Mouse (Mus musculus): Measurements from ENCODE around the gene Fut11.

Gene Fut11

DNA sequence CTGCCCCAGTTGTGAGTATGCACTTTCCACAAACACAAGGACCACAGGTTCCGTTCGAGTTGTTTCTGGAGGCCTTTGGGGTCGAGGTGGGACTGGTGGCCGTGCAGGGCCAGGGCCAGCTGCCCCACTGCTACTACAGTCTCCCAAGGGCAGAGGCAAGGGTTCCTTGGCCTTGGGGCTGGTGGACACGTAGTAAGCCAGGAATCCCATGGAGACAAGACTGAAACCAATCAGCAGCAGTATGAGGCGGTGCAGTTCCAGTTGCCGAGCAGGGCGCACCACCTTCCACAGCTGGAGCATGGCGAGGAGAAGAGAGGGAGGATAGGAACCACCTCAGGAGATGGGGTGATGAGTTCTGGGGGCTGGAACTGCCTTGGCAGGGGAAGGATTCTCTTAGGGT is 35.1 kb downstream of the Fut11 start:
- TF ChIP-seq GATA4 (IDR thresholded peaks at IDR 0.05; ENCODE audit: insufficient replicate concordance, low read length) = no peak

DNA sequence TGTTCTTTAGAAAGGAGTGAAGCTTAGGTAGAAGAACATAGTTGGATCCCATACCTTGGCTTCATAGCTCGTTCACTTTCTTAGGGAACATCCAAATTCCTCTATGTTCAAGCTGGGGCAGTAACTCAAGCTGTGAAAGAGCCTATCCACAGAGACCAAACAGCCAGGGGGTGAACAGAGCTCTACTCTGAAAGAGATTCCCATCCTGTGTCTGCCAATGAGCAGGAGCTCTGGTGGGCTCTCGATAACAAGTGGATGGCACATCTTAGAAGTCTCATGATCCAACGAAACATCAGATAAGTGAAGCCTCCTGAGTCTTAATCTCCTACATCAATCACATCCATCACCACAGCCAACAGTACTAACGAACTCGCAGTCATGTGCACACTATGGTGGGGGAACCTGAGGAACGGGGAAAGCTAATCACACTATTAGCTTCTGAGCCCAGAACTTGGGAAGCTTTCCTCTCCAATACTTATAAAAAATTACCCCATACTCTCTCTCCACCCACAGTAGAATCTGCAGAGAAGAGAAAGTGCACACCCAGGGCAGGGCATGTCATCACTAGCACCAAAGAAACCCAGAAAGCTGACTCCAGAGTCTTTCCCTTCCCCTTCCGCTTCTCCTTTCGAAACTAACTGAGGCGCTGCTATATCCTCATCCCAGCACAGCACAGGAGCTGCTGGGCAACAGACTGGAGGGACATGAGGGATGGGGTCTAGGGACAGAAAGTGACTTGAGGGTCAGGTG is 36.3 kb downstream of the Fut11 start:
- no peak for TF ChIP-seq GATA4 (IDR thresholded peaks at IDR 0.05; ENCODE audit: insufficient replicate concordance, low read length)

- peak; percentile 79 for TF ChIP-seq GATA4 (IDR thresholded peaks at IDR 0.05; ENCODE audit: insufficient replicate concordance, low read length)
Measured at GRCm38 (mm10) chr14:20733041-20733951, 38.5 kb downstream of the Fut11 start.

DNA sequence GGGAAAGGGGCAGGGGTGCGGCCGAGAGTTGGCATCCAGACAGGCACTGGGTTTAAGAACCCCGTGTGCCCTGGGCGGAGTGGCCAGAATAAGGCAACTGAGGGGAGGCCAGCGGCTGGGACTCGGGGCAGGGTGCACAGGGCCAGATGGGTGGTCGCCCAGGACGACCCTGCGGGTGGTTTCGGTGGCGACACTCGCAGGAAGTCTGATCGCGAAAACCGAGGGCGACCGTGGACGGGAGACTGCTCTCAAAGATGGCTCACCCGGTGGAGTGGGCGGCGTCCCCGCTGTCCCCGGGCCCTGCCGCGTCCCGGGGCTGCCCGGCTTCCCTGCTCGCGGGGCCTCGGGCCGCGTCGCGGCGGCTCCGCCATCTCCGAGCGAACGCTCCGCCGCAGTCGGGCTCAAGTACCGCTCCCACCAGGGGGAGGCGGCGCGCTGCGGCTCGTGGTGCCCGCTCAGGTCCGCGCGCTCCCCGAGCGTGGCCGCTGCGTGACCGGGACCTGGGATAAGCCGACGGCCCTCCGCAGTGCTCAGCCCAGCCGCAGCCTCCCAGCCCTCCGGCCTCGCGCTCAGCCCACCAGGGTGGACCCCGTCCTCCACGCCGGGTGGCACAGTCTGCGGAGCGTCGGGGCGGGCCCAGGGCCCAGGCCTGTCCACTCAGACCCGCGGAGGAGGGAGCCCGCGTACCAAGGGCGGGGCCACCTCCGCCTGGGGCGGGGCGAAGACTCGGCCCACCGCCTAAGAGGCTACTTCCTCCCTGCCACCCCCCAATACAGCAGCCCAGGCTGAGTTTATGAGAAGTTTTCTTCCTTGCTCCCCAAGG is 39.4 kb downstream of the Fut11 start, which contains the start of gene Ndst2:
Gene Ndst2, minus strand, starts transcription at position 611 of the 823 bp plus-strand sequence.
- no peak for TF ChIP-seq GATA4 (IDR thresholded peaks at IDR 0.05; ENCODE audit: insufficient replicate concordance, low read length)

DNA sequence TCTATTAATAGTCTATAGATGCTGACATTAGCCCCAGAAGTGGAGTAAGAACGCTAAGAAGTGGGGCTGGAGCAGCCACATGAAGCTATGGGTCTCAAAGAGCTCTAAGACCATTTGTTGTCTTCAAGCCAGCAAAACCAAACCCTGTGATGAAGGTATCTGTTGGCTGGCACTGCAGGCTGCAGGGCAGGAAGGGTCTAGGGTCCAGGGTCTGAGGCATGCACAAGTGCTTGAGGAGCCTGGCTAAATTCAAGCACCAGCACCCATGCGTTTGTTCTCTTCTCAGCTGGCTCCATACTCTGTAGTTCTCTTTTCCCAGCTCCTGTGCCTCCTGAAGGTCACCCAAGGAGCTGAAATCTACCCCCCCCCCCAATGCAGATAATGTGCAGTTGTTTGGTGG is 40.3 kb downstream of the Fut11 start:
- no peak for TF ChIP-seq GATA4 (IDR thresholded peaks at IDR 0.05; ENCODE audit: insufficient replicate concordance, low read length)

GRCm38 (mm10) chr14:20735892-20736390 is 41.2 kb downstream of the Fut11 start:
- TF ChIP-seq GATA4 (IDR thresholded peaks at IDR 0.05; ENCODE audit: insufficient replicate concordance, low read length) = no peak

DNA sequence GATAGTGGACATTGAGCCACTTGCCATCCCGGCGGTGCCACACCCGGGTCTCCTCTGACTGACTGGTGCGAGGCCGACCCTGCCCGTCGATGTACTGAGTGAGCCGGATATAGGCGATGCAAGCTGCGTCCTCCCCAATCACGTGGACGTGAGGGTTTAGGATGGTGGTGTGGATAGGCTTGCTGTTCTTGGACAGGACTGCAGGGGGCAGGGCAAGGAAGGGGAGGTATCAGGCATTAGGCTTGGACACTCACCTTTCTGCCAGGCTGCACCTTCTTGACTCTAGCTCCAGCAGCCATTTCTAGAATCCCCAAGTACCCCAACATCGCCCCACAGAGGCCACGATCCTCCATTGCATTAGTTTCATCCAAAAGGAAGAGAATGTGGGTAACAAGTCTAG is 42.5 kb downstream of the Fut11 start:
- TF ChIP-seq GATA4 (IDR thresholded peaks at IDR 0.05; ENCODE audit: insufficient replicate concordance, low read length) = no peak

DNA sequence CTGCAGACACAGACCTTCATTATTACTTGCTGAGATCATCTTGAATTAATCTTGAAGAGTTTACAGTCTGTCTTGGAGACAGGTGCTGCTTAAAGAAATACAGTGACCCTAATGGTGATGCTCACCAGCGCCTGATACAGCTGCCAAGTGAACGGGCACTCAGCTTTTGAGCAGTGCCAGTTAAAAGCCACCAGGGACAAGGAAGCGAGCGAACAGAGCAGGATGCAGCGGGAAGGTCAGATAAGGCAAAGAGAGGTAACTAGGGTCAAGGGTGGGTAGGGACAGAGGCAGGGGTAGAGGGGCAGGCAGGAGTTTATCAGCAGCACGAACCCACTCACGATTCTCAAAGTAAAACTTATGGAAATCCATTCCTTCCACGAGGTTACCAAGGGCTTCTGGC is 43.7 kb downstream of the Fut11 start:
- TF ChIP-seq GATA4 (IDR thresholded peaks at IDR 0.05; ENCODE audit: insufficient replicate concordance, low read length) = no peak

DNA sequence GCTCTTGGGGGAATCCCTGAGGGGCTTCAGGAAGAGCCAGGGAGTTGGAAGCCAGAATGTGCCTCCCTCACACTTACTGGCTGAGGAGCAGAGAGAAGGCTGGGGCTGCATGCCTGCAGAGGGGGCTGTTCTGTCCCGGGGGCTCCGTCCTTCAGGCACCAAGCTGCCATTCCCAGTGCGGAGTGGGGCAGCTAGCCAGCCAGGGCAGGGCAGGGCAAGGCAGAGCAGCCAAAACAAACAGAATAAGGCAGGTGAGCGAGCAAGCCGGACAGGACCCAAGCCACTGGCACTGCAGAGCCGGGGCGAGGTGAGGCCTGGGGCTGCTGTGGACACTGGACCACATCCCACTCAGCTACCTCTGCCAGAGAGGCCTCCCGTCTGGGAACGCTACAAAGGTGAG is 46.5 kb downstream of the Fut11 start:
- no peak for TF ChIP-seq GATA4 (IDR thresholded peaks at IDR 0.05; ENCODE audit: insufficient replicate concordance, low read length)

DNA sequence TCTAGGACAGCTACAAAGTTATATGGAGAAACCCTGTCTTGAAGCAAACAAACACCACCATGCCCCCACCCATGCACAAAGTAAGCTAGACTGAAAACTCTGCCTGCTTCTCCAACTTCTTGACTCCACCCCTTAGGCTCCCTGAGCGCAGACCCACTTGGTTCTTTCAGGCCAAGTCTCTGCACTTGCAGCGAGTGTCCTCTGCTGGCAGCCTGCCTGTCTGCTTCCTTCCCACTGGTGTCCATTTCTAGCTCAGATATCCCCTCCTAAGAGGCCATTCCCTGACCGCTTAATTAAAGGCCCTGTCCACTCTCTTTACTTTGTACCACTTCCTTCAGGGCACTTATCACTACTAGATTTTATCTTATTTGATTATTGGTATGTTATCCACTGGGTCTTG is 48.8 kb downstream of the Fut11 start:
- TF ChIP-seq GATA4 (IDR thresholded peaks at IDR 0.05; ENCODE audit: insufficient replicate concordance, low read length) = no peak

DNA sequence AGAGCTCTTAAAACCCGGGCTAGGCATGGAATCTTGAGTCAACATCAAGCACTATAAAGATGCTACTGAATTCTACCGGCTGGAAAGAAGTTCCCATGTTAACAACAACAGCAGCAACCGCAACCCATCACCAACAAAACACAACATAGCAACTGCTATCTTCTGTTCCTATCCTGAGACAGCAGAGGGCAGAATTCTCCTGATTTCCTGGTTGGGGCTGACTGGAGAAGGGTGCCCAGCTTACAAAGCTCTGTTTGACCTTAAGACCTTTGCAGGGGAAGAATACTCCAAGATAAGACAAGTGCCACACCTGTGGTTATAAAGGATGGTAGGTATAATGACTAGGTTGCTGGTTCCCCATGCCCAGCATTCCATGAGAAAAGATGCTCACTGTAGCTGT is 52.2 kb downstream of the Fut11 start:
- no peak for TF ChIP-seq GATA4 (IDR thresholded peaks at IDR 0.05; ENCODE audit: insufficient replicate concordance, low read length)

GRCm38 (mm10) chr14:20748388-20748787 is 53.6 kb downstream of the Fut11 start:
- no peak for TF ChIP-seq GATA4 (IDR thresholded peaks at IDR 0.05; ENCODE audit: insufficient replicate concordance, low read length)

DNA sequence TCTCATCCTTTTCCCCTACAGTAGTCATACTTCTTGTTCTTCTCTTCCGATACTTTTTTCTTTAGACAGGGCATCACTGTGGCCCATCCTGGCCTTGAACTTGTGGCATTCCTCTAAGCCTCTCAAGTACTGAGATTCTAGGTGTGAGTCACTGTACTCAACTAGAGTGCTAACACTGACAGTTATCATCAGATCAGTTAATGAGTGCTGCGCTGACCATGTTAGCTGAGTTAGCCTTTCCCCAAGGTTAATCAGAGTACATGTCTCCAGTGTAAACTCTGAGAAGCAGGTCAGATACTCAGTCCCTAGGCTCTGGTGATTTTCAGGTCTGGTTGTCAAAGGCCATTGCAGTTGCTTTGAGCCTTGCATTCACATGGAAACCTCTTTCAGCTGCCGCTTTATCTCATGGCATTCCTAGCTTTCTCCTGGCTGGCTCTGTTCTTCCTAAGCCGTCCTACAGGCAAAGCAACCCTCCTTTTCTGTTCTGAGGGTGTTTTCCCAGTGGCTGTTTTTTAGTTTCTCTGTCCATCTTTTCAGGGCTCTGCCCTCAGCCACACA is 54.8 kb downstream of the Fut11 start:
- TF ChIP-seq GATA4 (IDR thresholded peaks at IDR 0.05; ENCODE audit: insufficient replicate concordance, low read length) = no peak

GRCm38 (mm10) chr14:20750503-20750902 is 55.7 kb downstream of the Fut11 start:
- no peak for TF ChIP-seq GATA4 (IDR thresholded peaks at IDR 0.05; ENCODE audit: insufficient replicate concordance, low read length)

Measured in liver, adult (tissue).